Mouse (Mus musculus): ENCODE results near the gene Mto1. TPM values are rescaled to one million over a fixed set of nuclear protein-coding genes. Genes with fewer than 3 reads are reported as not detected.
A peak's percentile ranks its signal among the peaks of the same experiment; 100 is the strongest.

Gene Mto1
- polyA plus RNA-seq, 2 experiments = 14.0 to 17.7 TPM

DNA sequence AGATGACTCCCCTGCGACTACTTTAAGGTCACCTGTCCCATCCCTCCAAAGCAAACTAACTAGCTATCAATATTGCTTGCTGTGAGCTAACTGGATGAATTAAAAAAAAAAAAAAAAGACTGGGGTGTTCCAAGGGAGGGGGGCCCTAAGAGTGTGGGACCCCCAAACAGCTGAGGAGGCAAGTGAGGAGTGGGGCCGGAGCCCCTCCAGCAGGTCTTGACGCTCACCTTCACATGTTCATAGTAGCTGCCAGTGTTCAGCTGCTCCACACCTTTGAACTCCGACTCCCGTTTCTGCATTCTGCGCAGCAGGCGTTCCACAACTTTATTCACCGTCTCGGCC lies 5.8 kb upstream of the Mto1 start:
- WGBS (ENCODE audit: insufficient replicate concordance) = 3% methylated on average over 9 of the region's 9 CpGs
- no peak for TF ChIP-seq EP300 (IDR thresholded peaks at IDR 0.05; ENCODE audit: low read depth)
- no peak for TF ChIP-seq CTCF (IDR thresholded peaks at IDR 0.05; ENCODE audit: low read depth)
- peak overlapping the region; percentile 9; the same call in 1 of the 2 replicates for H3K9ac ChIP-seq (replicated peaks)
- no peaks in the 10 kb centered on the region for H3K36me3 ChIP-seq (replicated peaks; ENCODE audit: control insufficient read depth, insufficient read depth, low read depth)
- no peak overlapping the region for H3K27ac ChIP-seq
- peak overlapping the region; percentile 74 for H3K4me2 ChIP-seq (ENCODE audit: low read depth)
- no peaks in the 10 kb centered on the region for H3K4me1 ChIP-seq (replicated peaks; ENCODE audit: control insufficient read depth in 2 of 2, insufficient read depth in 2 of 2, low read length in 1 of 2)
- H3K9me3 ChIP-seq (ENCODE audit: control insufficient read depth, low read length) = no peaks in the 10 kb centered on the region
- H3K27me3 ChIP-seq (ENCODE audit: control insufficient read depth, insufficient read depth, low read length) = peaks cover 47% of the 10 kb centered on the region
- H3K4me3 ChIP-seq (ENCODE audit: insufficient read depth in 1 of 2, low read depth in 2 of 2, low read length in 2 of 2) = peak overlapping the region; percentile 43 to 59
- no peak for DNase-seq (ENCODE audit: low read depth in 3 of 3, low spot score in 3 of 3)
- ATAC-seq (ENCODE audit: insufficient read depth) = no peak

DNA sequence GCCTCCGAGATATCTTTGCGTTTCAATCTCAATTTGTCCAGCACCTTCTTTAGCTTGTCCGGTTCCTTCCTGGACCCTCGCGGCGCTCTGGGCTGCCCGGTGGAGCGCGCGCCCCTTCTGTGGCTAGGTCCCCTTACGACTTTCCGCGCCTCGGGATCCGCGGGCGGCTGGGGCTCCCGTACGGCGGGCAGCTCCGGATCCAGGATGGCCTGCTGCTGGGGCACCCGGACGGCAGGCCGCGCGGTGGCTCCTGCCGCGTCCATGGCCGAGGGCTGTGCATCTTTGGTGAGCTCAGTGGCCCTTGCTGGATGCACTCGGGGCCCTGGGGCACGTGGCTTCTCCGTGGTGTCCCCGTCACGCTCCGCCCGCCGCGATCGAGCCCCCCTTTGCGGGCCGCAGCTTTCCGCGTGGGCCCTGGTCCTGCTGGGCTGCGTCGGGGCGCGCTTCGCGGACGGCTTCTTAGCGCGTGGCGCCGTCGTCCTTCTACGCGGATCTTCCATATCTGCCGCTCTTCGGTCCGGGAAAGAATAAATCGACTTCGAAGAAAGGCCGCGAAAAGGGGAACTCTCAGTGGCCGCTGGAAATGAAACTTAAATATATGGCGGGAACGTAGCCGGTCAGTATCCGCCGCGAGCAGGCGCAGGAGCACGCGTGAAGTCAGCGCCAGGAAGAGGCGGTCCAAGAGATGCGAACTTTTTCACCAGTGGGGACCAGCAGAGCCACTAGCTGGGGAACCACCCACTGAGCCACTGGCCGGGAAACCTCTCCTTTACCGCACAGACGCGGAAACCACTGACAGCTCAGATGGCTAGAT lies 5.2 kb upstream of the Mto1 start, which contains the start of gene Cgas:
TSS of gene Cgas (minus strand) at position 659 of the 814 bp plus-strand sequence.
- Histone ChIP-seq H3K9me3 (ENCODE audit: control insufficient read depth, low read length) (no peaks in the 10 kb centered on the region), H3K4me2 (ENCODE audit: low read depth) (peak within 1 kb of the TSS; percentile 74), H3K4me3 (ENCODE audit: insufficient read depth in 1 of 2, low read depth in 2 of 2, low read length in 2 of 2) (peak within 1 kb of the TSS; percentile 43 to 59), H3K36me3 (replicated peaks; ENCODE audit: control insufficient read depth, insufficient read depth, low read depth) (no peaks in the 10 kb centered on the region), H3K9ac (replicated peaks) (peak within 1 kb of the TSS; percentile 43), H3K27me3 (ENCODE audit: control insufficient read depth, insufficient read depth, low read length) (peaks cover 47% of the 10 kb centered on the region), H3K27ac (no peak within 1 kb of the TSS), H3K4me1 (replicated peaks; ENCODE audit: control insufficient read depth in 2 of 2, insufficient read depth in 2 of 2, low read length in 1 of 2) (peaks cover 3% of the 10 kb centered on the region in 2 experiments)
- peak; percentile 56; the same call in 1 of the 2 replicates for ATAC-seq (ENCODE audit: insufficient read depth)
- DNase-seq (ENCODE audit: low read depth in 3 of 3, low spot score in 3 of 3) = no peak
- under 1% methylated on average over 80 of the region's 81 CpGs for WGBS (ENCODE audit: insufficient replicate concordance)
- no peak for TF ChIP-seq EP300 (IDR thresholded peaks at IDR 0.05; ENCODE audit: low read depth)
- no peak for TF ChIP-seq CTCF (IDR thresholded peaks at IDR 0.05; ENCODE audit: low read depth)

DNA sequence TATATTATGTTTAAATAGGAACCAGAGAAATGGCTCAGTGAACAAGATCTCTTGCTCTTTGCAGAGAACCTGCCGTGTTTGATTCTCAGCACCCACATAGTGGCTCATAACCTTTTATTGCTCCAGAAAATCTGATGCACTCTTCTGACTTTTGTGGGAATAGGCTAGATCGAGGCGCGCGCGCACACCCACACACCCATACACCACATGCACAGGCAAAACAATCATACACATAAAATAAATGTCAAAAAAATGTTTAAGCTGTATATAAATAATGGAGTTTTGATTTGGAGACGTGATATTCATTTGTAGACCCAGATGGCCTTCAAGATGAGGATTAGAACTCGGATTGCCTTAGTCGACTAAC lies 419 bp upstream of the Mto1 start:
- TF ChIP-seq CTCF (IDR thresholded peaks at IDR 0.05; ENCODE audit: low read depth) (no peak), EP300 (IDR thresholded peaks at IDR 0.05; ENCODE audit: low read depth) (no peak)
- 33% methylated on average over 9 of the region's 9 CpGs for WGBS (ENCODE audit: insufficient replicate concordance)

DNA sequence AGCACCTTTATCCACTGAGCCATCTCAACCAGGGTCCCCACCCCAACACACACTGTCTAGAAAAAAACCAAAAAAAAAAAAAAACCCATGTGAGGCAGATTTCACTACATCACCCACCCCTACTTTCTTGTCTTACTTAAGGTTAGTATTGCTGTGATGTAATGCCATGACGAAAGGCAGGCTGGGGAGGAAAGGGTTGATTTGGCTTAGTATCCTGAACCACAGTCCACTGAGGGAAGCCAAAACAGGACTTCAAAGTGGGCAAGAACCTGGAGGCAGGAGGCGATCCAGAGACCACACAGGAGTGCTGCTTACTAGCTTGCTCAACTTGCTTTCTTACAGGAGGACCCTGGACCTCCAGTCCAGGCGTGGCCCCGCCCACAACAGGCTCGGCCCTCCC lies 2.4 kb downstream of the Mto1 start:
- no peak overlapping the region for H3K4me2 ChIP-seq (ENCODE audit: low read depth)
- H3K4me3 ChIP-seq (ENCODE audit: insufficient read depth in 1 of 2, low read depth in 2 of 2, low read length in 2 of 2) = no peak overlapping the region
- TF ChIP-seq CTCF (IDR thresholded peaks at IDR 0.05; ENCODE audit: low read depth) (no peak), EP300 (IDR thresholded peaks at IDR 0.05; ENCODE audit: low read depth) (no peak)
- H3K9ac ChIP-seq (replicated peaks) = no peak overlapping the region
- peaks cover 14 to 15% of the 10 kb centered on the region in 2 experiments for H3K4me1 ChIP-seq (replicated peaks; ENCODE audit: control insufficient read depth in 2 of 2, insufficient read depth in 2 of 2, low read length in 1 of 2)
- WGBS (ENCODE audit: insufficient replicate concordance) = 71% methylated on average over 5 of the region's 5 CpGs
- H3K27ac ChIP-seq = no peak overlapping the region
- DNase-seq (ENCODE audit: low read depth in 3 of 3, low spot score in 3 of 3) = no peak
- H3K27me3 ChIP-seq (ENCODE audit: control insufficient read depth, insufficient read depth, low read length) = peaks cover 5% of the 10 kb centered on the region
- peaks cover 35% of the 10 kb centered on the region for H3K36me3 ChIP-seq (replicated peaks; ENCODE audit: control insufficient read depth, insufficient read depth, low read depth)
- H3K9me3 ChIP-seq (ENCODE audit: control insufficient read depth, low read length) = no peaks in the 10 kb centered on the region
- no peak for ATAC-seq (ENCODE audit: insufficient read depth)

More for the DNA sequence above, 419 bp upstream of the Mto1 start:
- peak overlapping the region; percentile 99 for H3K9ac ChIP-seq (replicated peaks)
- no peaks in the 10 kb centered on the region for H3K9me3 ChIP-seq (ENCODE audit: control insufficient read depth, low read length)
- ATAC-seq (ENCODE audit: insufficient read depth) = no peak; the same call in 1 of the 2 replicates
- H3K4me1 ChIP-seq (replicated peaks; ENCODE audit: control insufficient read depth in 2 of 2, insufficient read depth in 2 of 2, low read length in 1 of 2) = peaks cover 11 to 13% of the 10 kb centered on the region in 2 experiments
- H3K27ac ChIP-seq = no peak overlapping the region
- H3K4me2 ChIP-seq (ENCODE audit: low read depth) = peak overlapping the region; percentile 84
- H3K36me3 ChIP-seq (replicated peaks; ENCODE audit: control insufficient read depth, insufficient read depth, low read depth) = peaks cover 16% of the 10 kb centered on the region
- H3K27me3 ChIP-seq (ENCODE audit: control insufficient read depth, insufficient read depth, low read length) = peaks cover 30% of the 10 kb centered on the region
- no peak for DNase-seq (ENCODE audit: low read depth in 3 of 3, low spot score in 3 of 3)
- H3K4me3 ChIP-seq (ENCODE audit: insufficient read depth in 1 of 2, low read depth in 2 of 2, low read length in 2 of 2) = peak overlapping the region; percentile 47 to 100

DNA sequence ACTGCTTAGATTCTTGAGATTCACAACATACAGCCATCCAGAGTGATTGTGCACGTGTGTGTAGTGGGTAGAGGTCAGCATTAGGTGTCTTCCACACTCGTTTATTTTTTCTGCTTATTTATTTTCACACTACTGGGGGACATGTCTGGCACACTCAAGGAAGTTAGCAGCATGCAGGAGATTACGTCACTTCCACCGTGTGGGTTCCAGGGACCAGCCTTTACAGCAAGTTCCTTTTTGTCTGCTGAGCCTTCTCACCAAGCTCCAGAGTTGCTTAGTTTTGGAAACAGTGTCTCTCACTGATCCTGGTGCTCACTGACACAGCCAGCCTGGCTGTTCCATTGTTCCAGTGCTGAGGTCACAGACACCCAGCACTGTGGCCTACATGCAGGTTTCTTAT lies 3.4 kb downstream of the Mto1 start:
- no peak for TF ChIP-seq CTCF (IDR thresholded peaks at IDR 0.05; ENCODE audit: low read depth)
- no peak for TF ChIP-seq EP300 (IDR thresholded peaks at IDR 0.05; ENCODE audit: low read depth)
- H3K36me3 ChIP-seq (replicated peaks; ENCODE audit: control insufficient read depth, insufficient read depth, low read depth) = peaks cover 35% of the 10 kb centered on the region
- no peak overlapping the region for H3K4me2 ChIP-seq (ENCODE audit: low read depth)
- H3K9me3 ChIP-seq (ENCODE audit: control insufficient read depth, low read length) = no peaks in the 10 kb centered on the region
- H3K4me1 ChIP-seq (replicated peaks; ENCODE audit: control insufficient read depth in 2 of 2, insufficient read depth in 2 of 2, low read length in 1 of 2) = peaks cover 14 to 15% of the 10 kb centered on the region in 2 experiments
- no peak overlapping the region for H3K27ac ChIP-seq
- 46% methylated on average over 4 of the region's 4 CpGs for WGBS (ENCODE audit: insufficient replicate concordance)
- no peak overlapping the region for H3K4me3 ChIP-seq (ENCODE audit: insufficient read depth in 1 of 2, low read depth in 2 of 2, low read length in 2 of 2)
- no peak overlapping the region for H3K9ac ChIP-seq (replicated peaks)
- ATAC-seq (ENCODE audit: insufficient read depth) (no peak), DNase-seq (ENCODE audit: low read depth in 3 of 3, low spot score in 3 of 3) (no peak)
- no peaks in the 10 kb centered on the region; the same call in 1 of the 2 replicates for H3K27me3 ChIP-seq (ENCODE audit: control insufficient read depth, insufficient read depth, low read length)
